Mouse (Mus musculus): ENCODE data around the gene Mknk1. TPM values are rescaled to one million over a fixed set of nuclear protein-coding genes. Genes with fewer than 3 reads are reported as not detected.

Mknk1 gene
- polyA plus RNA-seq, 1 experiment from 2014 or later, result 23.1 TPM

- Histone ChIP-seq H3K9me3 (ENCODE audit: control insufficient read depth, low read depth, low read length) (no peaks in the 10 kb centered on the region), H3K36me3 (ENCODE audit: control insufficient read depth, insufficient read depth, low read length) (no peaks in the 10 kb centered on the region), H3K4me3 (ENCODE audit: low read depth, low read length) (no peak overlapping the region), H3K4me2 (replicated peaks; ENCODE audit: low read depth, low read length) (no peak overlapping the region), H3K9ac (replicated peaks; ENCODE audit: low read depth, low read length) (no peak overlapping the region), H3K27me3 (ENCODE audit: control insufficient read depth, insufficient read depth, low read length) (peaks cover 36% of the 10 kb centered on the region), H3K4me1 (ENCODE audit: control insufficient read depth, insufficient read depth, low read length) (no peaks in the 10 kb centered on the region), H3K27ac (ENCODE audit: low read length) (no peak overlapping the region)
- WGBS, result 44% methylated on average over 7 of the region's 7 CpGs
- ATAC-seq (ENCODE audit: insufficient number of reproducible peaks, insufficient read depth, low FRiP score, low read depth), result no peak
Measured at GRCm38 (mm10) chr4:115927637-115928036, 88.6 kb downstream of the Mknk1 start.

Other genes with a start within 250 kb of the Mknk1 start
- gene Cyp4a32, start 238.2 kb upstream of the Mknk1 start, polyA plus RNA-seq (2014; fragmentation: Nextera tagmentation; extraction: Ambion mirVana), result not detected in 2 replicates
- gene Cyp4b1, start 191.5 kb upstream of the Mknk1 start, polyA plus RNA-seq (2014; fragmentation: Nextera tagmentation; extraction: Ambion mirVana), result 1.0 TPM in 2 replicates
- 54.2 and 55.7 TPM in 2 replicates for gene Efcab14, start 101.5 kb upstream of the Mknk1 start, polyA plus RNA-seq (2014; fragmentation: Nextera tagmentation; extraction: Ambion mirVana)
- 0.65 and 1.1 TPM in 2 replicates for gene Tex38, start 58.2 kb upstream of the Mknk1 start, polyA plus RNA-seq (2014; fragmentation: Nextera tagmentation; extraction: Ambion mirVana)
- gene Atpaf1, start 54.4 kb upstream of the Mknk1 start, polyA plus RNA-seq (2014; fragmentation: Nextera tagmentation; extraction: Ambion mirVana), result 48.1 and 65.1 TPM in 2 replicates
- 12.1 and 12.8 TPM in 2 replicates for gene Mob3c, start 11.1 kb upstream of the Mknk1 start, polyA plus RNA-seq (2014; fragmentation: Nextera tagmentation; extraction: Ambion mirVana)
- not detected in 2 replicates for gene Kncn, start 45.2 kb downstream of the Mknk1 start, polyA plus RNA-seq (2014; fragmentation: Nextera tagmentation; extraction: Ambion mirVana)
- not detected in 2 replicates for gene 6430628N08Rik, start 51.5 kb downstream of the Mknk1 start, polyA plus RNA-seq (2014; fragmentation: Nextera tagmentation; extraction: Ambion mirVana)
- gene Dmbx1, start 100.7 kb downstream of the Mknk1 start, polyA plus RNA-seq (2014; fragmentation: Nextera tagmentation; extraction: Ambion mirVana), result not detected in 2 replicates
- 8.3 and 8.5 TPM in 2 replicates for gene Faah, start 178.7 kb downstream of the Mknk1 start, polyA plus RNA-seq (2014; fragmentation: Nextera tagmentation; extraction: Ambion mirVana)
- gene Nsun4, start 214.7 kb downstream of the Mknk1 start, polyA plus RNA-seq (2014; fragmentation: Nextera tagmentation; extraction: Ambion mirVana), result 22.3 and 23.4 TPM in 2 replicates
- gene Uqcrh, start 235.9 kb downstream of the Mknk1 start, polyA plus RNA-seq (2014; fragmentation: Nextera tagmentation; extraction: Ambion mirVana), result 520 and 565 TPM in 2 replicates
- gene Lrrc41, start 236.1 kb downstream of the Mknk1 start, polyA plus RNA-seq (2014; fragmentation: Nextera tagmentation; extraction: Ambion mirVana), result 70.9 and 73.6 TPM in 2 replicates

Measured in stomach, embryonic 14.5 days (tissue).